Mouse (Mus musculus) spleen, adult 2 months (tissue): ENCODE results near the gene Lrrc29.

Experiments
- CTCF ChIP-seq: fragments of 200-500 bp; IDR thresholded peaks from 2 replicates; pipeline ENCODE4 v1.5.1; 2011; ENCODE audit warnings: mild to moderate bottlenecking, inconsistent platforms; ENCODE audit not compliant: insufficient read depth, insufficient read length, insufficient replicate concordance; ENCODE audit errors: extremely low read depth
- POLR2A ChIP-seq: fragments of 200-500 bp; IDR thresholded peaks from 2 replicates; pipeline ENCODE4 v1.6.1; 2011; ENCODE audit warnings: low read depth, low read length, inconsistent platforms

- TF ChIP-seq CTCF (no peak), POLR2A (no peak)
These were observed 5.9 kb upstream of the Lrrc29 start for GRCm38 (mm10) chr8:105331931-105332330.
